7 mouse cellular contexts compared by ENCODE assay signal in the genomic region with DNA sequence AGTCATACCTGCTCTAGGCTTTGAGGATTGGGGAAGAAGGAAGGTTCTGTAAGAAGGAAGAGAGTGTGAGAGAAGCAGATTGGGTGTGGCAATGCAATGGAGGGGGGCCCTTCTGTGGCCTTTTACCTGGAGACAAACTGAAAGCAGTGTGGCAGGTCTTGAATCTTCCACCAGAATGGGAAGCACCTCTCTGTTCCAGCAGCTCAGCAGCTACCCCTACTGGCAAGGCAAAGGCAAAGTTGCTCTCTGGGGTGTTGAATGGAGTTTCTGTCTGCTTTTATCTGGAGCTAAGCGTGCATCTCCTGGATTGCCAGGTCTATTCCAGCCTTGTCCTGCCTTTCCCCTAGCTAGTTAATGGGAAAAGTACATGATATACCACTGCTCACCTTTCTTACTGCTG.
DNase-seq lines count a peak whose midpoint lies in the region; ATAC-seq and TF ChIP-seq lines count a peak whose summit lies in the region.

No protein-coding gene starts in this region.

- H3K9me3 ChIP-seq in ES-Bruce4 (replicated peaks; ENCODE audit: control insufficient read depth, insufficient read depth, low read length, poor library complexity, severe bottlenecking) = no peaks in the 10 kb centered on the region
- H3K9me3 ChIP-seq in heart, postnatal 0 days (replicated peaks; ENCODE audit: control insufficient read depth, low read length) = no peaks in the 10 kb centered on the region

- no peak overlapping the region for H3K4me2 ChIP-seq in heart, postnatal 0 days (ENCODE audit: low read depth, low read length)

- no peak for TF ChIP-seq EP300 in ES-Bruce4 (IDR thresholded peaks at IDR 0.05; ENCODE audit: insufficient read depth, low read depth, low read length)
- TF ChIP-seq EP300 in heart, postnatal 0 days (IDR thresholded peaks at IDR 0.05; ENCODE audit: low read depth) = no peak

- ATAC-seq in heart, postnatal 0 days (ENCODE audit: insufficient read depth, low read depth) = peak; percentile 36; the same call in 1 of the 2 replicates
- peak; percentile 70 for ATAC-seq in megakaryocyte, adult 5-6 weeks (ENCODE audit: poor library complexity, severe bottlenecking)

- no peaks in the 10 kb centered on the region for H3K36me3 ChIP-seq in ES-Bruce4 (ENCODE audit: control insufficient read depth, insufficient read depth, low read length, poor library complexity, severe bottlenecking)
- no peaks in the 10 kb centered on the region for H3K36me3 ChIP-seq in heart, postnatal 0 days (replicated peaks; ENCODE audit: control insufficient read depth, insufficient read depth, low read length)

- TF ChIP-seq POLR2A in ES-Bruce4 (IDR thresholded peaks at IDR 0.05; ENCODE audit: insufficient read depth, low read length) = no peak

- no peak overlapping the region for H3K4me3 ChIP-seq in ES-Bruce4 (ENCODE audit: low read depth, low read length)
- no peak overlapping the region for H3K4me3 ChIP-seq in heart, postnatal 0 days (ENCODE audit: low read depth, low read length)

- 25% methylated on average over 1 of the region's 1 CpGs for WGBS in heart, postnatal 0 days

- peak; percentile 28 for DNase-seq in ZHBTc4 (ENCODE audit: low read depth, low spot score)
- DNase-seq in cerebellum, postnatal 4 days (ENCODE audit: low spot score in 2 of 2) = peak; percentile 32 to 44
- peak; percentile 42 for DNase-seq in heart, postnatal 0 days (ENCODE audit: low spot score)
- DNase-seq in layer of hippocampus, adult 8-10 months (ENCODE audit: low spot score in 2 of 2) = peak; percentile 13 to 56
- peak; percentile 83 for DNase-seq in testis, postnatal 10 days (ENCODE audit: low spot score)

- no peaks in the 10 kb centered on the region for H3K4me1 ChIP-seq in ES-Bruce4 (ENCODE audit: control insufficient read depth, insufficient read depth, low read length)
- no peaks in the 10 kb centered on the region for H3K4me1 ChIP-seq in heart, postnatal 0 days (ENCODE audit: control insufficient read depth, insufficient read depth)

- peak; percentile 57 for TF ChIP-seq CTCF in ES-Bruce4 (IDR thresholded peaks at IDR 0.05; ENCODE audit: low read depth, low read length)
- peak; percentile 80 for TF ChIP-seq CTCF in heart, postnatal 0 days (IDR thresholded peaks at IDR 0.05; ENCODE audit: low read depth)

- H3K9ac ChIP-seq in ES-Bruce4 (ENCODE audit: low read depth, poor library complexity, severe bottlenecking) = no peak overlapping the region
- no peak overlapping the region for H3K9ac ChIP-seq in heart, postnatal 0 days (replicated peaks; ENCODE audit: low read depth, low read length)

- no peak overlapping the region for H3K27ac ChIP-seq in ES-Bruce4 (ENCODE audit: insufficient read depth, low read length)
- H3K27ac ChIP-seq in heart, postnatal 0 days (ENCODE audit: low read depth) = no peak overlapping the region

- no peaks in the 10 kb centered on the region for H3K27me3 ChIP-seq in ES-Bruce4 (ENCODE audit: control insufficient read depth, insufficient read depth, low read length, poor library complexity, severe bottlenecking)
- H3K27me3 ChIP-seq in heart, postnatal 0 days (ENCODE audit: control insufficient read depth, insufficient read depth, low read length) = no peaks in the 10 kb centered on the region

Comparison
In these comparisons a context has a peak if more than half of its experiments do, and no peak if none do; other contexts are left out.
1. DNase-seq: peak in every context shown above with its lines; median percentile 83 in testis, postnatal 10 days; 42 in heart, postnatal 0 days; 38 in cerebellum, postnatal 4 days; 34 in layer of hippocampus, adult 8-10 months; 28 in ZHBTc4.